Mouse (Mus musculus) midbrain, postnatal 0 days (tissue): ENCODE measurements around the gene Fam114a1. TPM values are rescaled to one million over a fixed set of nuclear protein-coding genes. Genes with fewer than 3 reads are reported as not detected.

Experiments used
- ATAC-seq: fragments of 200-750 bp; cut with Nextera tagmentation; 2 replicates; pipeline ENCODE4 v1.8.0; 2017; ENCODE audit warnings: moderate number of reproducible peaks, mild to moderate bottlenecking, moderate TSS enrichment, moderate library complexity; ENCODE audit not compliant: low FRiP score
- DNase-seq: peaks from one replicate; pipeline ENCODE4 v3.0.0-alpha.2; 2015; ENCODE audit warnings: low spot score
- H3K27ac ChIP-seq: fragments of 300-500 bp; sonication (generic); 2 replicates; pipeline ENCODE4 v1.5.1; 2014; ENCODE audit warnings: low read depth, mild to moderate bottlenecking, low read length, mixed read lengths
- H3K27me3 ChIP-seq: fragments of 300-500 bp; sonication (generic); 2 replicates; pipeline ENCODE4 v1.6.1; 2014; ENCODE audit warnings: low read length, control low read depth, mixed read lengths; ENCODE audit not compliant: insufficient read depth
- H3K36me3 ChIP-seq: fragments of 300-500 bp; sonication (generic); 2 replicates; pipeline ENCODE4 v1.6.1; 2014; ENCODE audit warnings: low read length, control low read depth, mixed read lengths; ENCODE audit not compliant: insufficient read depth
- H3K4me1 ChIP-seq: fragments of 300-500 bp; sonication (generic); 2 replicates; pipeline ENCODE4 v1.6.1; 2014; ENCODE audit warnings: mild to moderate bottlenecking, control low read depth, antibody characterized with exemption, low read length, mixed read lengths; ENCODE audit not compliant: insufficient read depth
- H3K4me2 ChIP-seq: fragments of 300-500 bp; sonication (generic); 2 replicates; pipeline ENCODE4 v1.6.1; 2014; ENCODE audit warnings: low read depth, mild to moderate bottlenecking, low read length, mixed read lengths; ENCODE audit not compliant: poor library complexity, severe bottlenecking
- H3K4me3 ChIP-seq: fragments of 300-500 bp; sonication (generic); 2 replicates; pipeline ENCODE4 v1.5.1; 2014; ENCODE audit warnings: low read depth, mild to moderate bottlenecking, low read length, moderate library complexity
- H3K9ac ChIP-seq: fragments of 300-500 bp; sonication (generic); replicated peaks from 2 replicates; pipeline ENCODE4 v1.6.1; 2014; ENCODE audit warnings: mild to moderate bottlenecking, low read length, moderate library complexity, mixed read lengths; ENCODE audit not compliant: poor library complexity, severe bottlenecking
- H3K9me3 ChIP-seq: fragments of 300-500 bp; sonication (generic); 2 replicates; pipeline ENCODE4 v1.6.1; 2016; ENCODE audit warnings: low read length, control low read depth
- CTCF ChIP-seq: IDR thresholded peaks from 2 replicates; pipeline ENCODE4 v1.5.1; 2016; ENCODE audit warnings: antibody characterized with exemption, mild to moderate bottlenecking
- WGBS: fragments of 180-500 bp; shearing (Covaris S2); extraction: QIAGEN DNeasy Blood & Tissue Kit; methylation state at CpG from one replicate; pipeline ENCODE4 v1.1.7; 2014; 5-methylcytosine and 5-hydroxymethylcytosine counted together
- polyA plus RNA-seq: library from polyadenylated mRNA; unstranded; fragments of >200 nt; fragmentation: Nextera tagmentation; extraction: Ambion mirVana; gene quantifications from 2 replicates; pipeline ENCODE4 v1.2.1, GENCODE M21; 2015
- total RNA-seq: library from RNA; depleted of rRNA; stranded (reverse); fragments of >200 nt; gene quantifications from 2 replicates; pipeline ENCODE4 v1.2.3, GENCODE M21; 2014

Fam114a1 gene
- total and polyA plus RNA-seq, 2 experiments from 2014 or later, result 2.5 to 5.0 TPM

GRCm38 (mm10) chr5:65040463-65040862 is 70.6 kb downstream of the Fam114a1 start:
- H3K4me1 ChIP-seq, result no peaks in the 10 kb centered on the region
- H3K4me3 ChIP-seq, result no peak overlapping the region
- no peak overlapping the region for H3K9ac ChIP-seq
- WGBS, result 70% methylated on average over 5 of the region's 5 CpGs
- H3K4me2 ChIP-seq, result no peak overlapping the region
- no peaks in the 10 kb centered on the region for H3K36me3 ChIP-seq
- H3K9me3 ChIP-seq, result no peaks in the 10 kb centered on the region
- ATAC-seq (no peak), DNase-seq (no peak)
- H3K27me3 ChIP-seq, result no peaks in the 10 kb centered on the region
- TF ChIP-seq CTCF, result peak; percentile 48
- H3K27ac ChIP-seq, result no peak overlapping the region

- no peaks in the 10 kb centered on the region for H3K9me3 ChIP-seq
- ATAC-seq, result no peak
- no peak overlapping the region for H3K4me2 ChIP-seq
- 49% methylated on average over 11 of the region's 11 CpGs for WGBS
- no peak overlapping the region for H3K4me3 ChIP-seq
- DNase-seq, result no peak
- H3K36me3 ChIP-seq, result no peaks in the 10 kb centered on the region
- H3K27ac ChIP-seq, result no peak overlapping the region
- no peaks in the 10 kb centered on the region for H3K27me3 ChIP-seq
- TF ChIP-seq CTCF, result no peak
- H3K9ac ChIP-seq, result no peak overlapping the region
- H3K4me1 ChIP-seq, result no peaks in the 10 kb centered on the region; the same call in 1 of the 2 replicates
Measured at GRCm38 (mm10) chr5:65043407-65043895, 73.6 kb downstream of the Fam114a1 start.

DNA sequence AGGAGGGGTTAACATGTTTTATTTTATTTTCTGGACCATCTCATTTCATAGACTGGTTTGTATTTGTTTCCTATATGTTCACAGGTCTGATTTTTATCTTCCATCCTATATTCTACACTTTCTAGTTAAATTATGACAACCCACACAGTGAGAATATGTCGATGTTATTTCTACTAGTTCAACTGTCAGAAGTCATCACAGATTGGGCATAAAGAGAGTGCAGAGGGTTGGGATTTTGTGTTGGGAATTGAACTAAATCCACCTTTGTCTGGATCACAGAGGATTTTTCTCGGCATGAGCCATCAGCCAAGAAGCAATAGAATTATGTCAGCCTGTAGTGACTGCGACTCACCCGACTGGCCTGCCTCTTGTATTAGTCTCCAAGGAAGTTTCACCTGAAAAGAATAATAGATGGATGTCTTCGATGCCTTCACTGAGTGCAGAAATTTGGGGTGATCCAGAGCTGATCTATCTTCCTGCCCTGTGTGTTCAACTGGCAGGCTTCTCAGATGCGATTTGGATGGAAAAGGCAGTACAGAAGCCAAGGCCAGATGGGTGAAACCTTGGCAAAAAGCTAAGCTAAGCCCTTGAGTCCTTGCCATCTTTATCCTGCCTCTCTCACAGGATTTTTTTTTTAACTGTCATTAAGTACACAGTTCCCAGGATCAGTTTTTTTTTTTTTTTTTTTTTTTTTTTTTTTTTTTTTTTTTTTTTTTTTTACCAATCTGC is 75.9 kb downstream of the Fam114a1 start:
- H3K4me2 ChIP-seq, result no peak overlapping the region
- TF ChIP-seq CTCF, result no peak
- 0 out of 2 replicates have a peak overlapping the region, but pooled peaks have one; percentile 26 for H3K27ac ChIP-seq
- H3K9ac ChIP-seq, result no peak overlapping the region
- WGBS, result 45% methylated on average over 6 of the region's 6 CpGs
- no peaks in the 10 kb centered on the region for H3K27me3 ChIP-seq
- no peak overlapping the region for H3K4me3 ChIP-seq
- ATAC-seq (peak; percentile 27; the same call in 1 of the 2 replicates), DNase-seq (peak; percentile 85)
- no peaks in the 10 kb centered on the region for H3K9me3 ChIP-seq
- no peaks in the 10 kb centered on the region for H3K36me3 ChIP-seq
- no peaks in the 10 kb centered on the region; the same call in 1 of the 2 replicates for H3K4me1 ChIP-seq

GRCm38 (mm10) chr5:65046442-65047284 is 76.8 kb downstream of the Fam114a1 start:
- no peak overlapping the region for H3K9ac ChIP-seq
- 53% methylated on average over 12 of the region's 12 CpGs for WGBS
- DNase-seq (no peak), ATAC-seq (no peak)
- H3K9me3 ChIP-seq, result no peaks in the 10 kb centered on the region
- no peaks in the 10 kb centered on the region; the same call in 1 of the 2 replicates for H3K4me1 ChIP-seq
- no peak overlapping the region for H3K4me2 ChIP-seq
- TF ChIP-seq CTCF, result no peak
- H3K36me3 ChIP-seq, result no peaks in the 10 kb centered on the region
- no peak overlapping the region for H3K4me3 ChIP-seq
- no peaks in the 10 kb centered on the region for H3K27me3 ChIP-seq
- no peak overlapping the region for H3K27ac ChIP-seq

GRCm38 (mm10) chr5:65047285-65047855 is 77.5 kb downstream of the Fam114a1 start:
- Histone ChIP-seq H3K27ac (no peak overlapping the region), H3K36me3 (no peaks in the 10 kb centered on the region), H3K4me1 (no peaks in the 10 kb centered on the region; the same call in 1 of the 2 replicates), H3K9ac (no peak overlapping the region), H3K4me3 (no peak overlapping the region), H3K27me3 (no peaks in the 10 kb centered on the region), H3K4me2 (no peak overlapping the region), H3K9me3 (no peaks in the 10 kb centered on the region)
- no peak for ATAC-seq
- TF ChIP-seq CTCF, result no peak
- WGBS, result 42% methylated on average over 12 of the region's 12 CpGs
- DNase-seq, result no peak
